Mouse (Mus musculus) heart, postnatal 14 days (tissue): ENCODE measurements at regions not wholly inside any gene's neighbourhood (a gene's known extent, or its start where the extent isn't known, plus 50 kb on each side); places are given as distances from the start of the nearest gene placed in this dataset.
"Not testable (repeated sequence)": the region's sequence is repeated elsewhere in the genome, so short reads cannot be mapped to it uniquely, and the experiment has no call there.

Experiments
- DNase-seq, 2 experiments: peaks; one replicate each; pipeline ENCODE4 v3.0.0; 2021 to 2022
- intact Hi-C: fragments of 180-260 bp; cut with DNase I; formaldehyde crosslinking; loops from one replicate; pipeline ENCODE4 v1.15.1; 2025

GRCm38 (mm10) chr13:98438206-98438605 lies 53.6 kb downstream of the Gm10320 start:
- DNase-seq, result no peak
- intact Hi-C loops, result no loop called here

GRCm38 (mm10) chr13:98436961-98437360 lies 54.8 kb downstream of the Gm10320 start:
- DNase-seq, result no peak
- intact Hi-C loops, result no loop called here

GRCm38 (mm10) chr13:98435245-98435975 lies 56.4 kb downstream of the Gm10320 start:
- no peak for DNase-seq
- intact Hi-C loops, result no loop called here

GRCm38 (mm10) chr13:98429851-98430250 lies 62.0 kb downstream of the Gm10320 start:
- DNase-seq, result no peak
- intact Hi-C loops, result no loop called here

GRCm38 (mm10) chr13:98427660-98428059 lies 64.1 kb downstream of the Gm10320 start:
- intact Hi-C loops, DNase-seq: not testable (repeated sequence)

GRCm38 (mm10) chr13:98425026-98425425 lies 66.8 kb downstream of the Gm10320 start:
- intact Hi-C loops, result no loop called here
- no peak for DNase-seq

GRCm38 (mm10) chr13:98424000-98424399 lies 67.8 kb downstream of the Gm10320 start:
- no peak for DNase-seq
- intact Hi-C loops, result no loop called here

- no peak for DNase-seq
- intact Hi-C loops, result no loop called here
Measured at GRCm38 (mm10) chr13:98420419-98421043, 66.5 kb downstream of the Foxd1 start.

GRCm38 (mm10) chr13:98417736-98418135 lies 63.7 kb downstream of the Foxd1 start:
- intact Hi-C loops, result no loop called here

GRCm38 (mm10) chr13:98416457-98416856 lies 62.4 kb downstream of the Foxd1 start:
- DNase-seq, result no peak
- intact Hi-C loops, result no loop called here

More at GRCm38 (mm10) chr13:98417736-98418135, 63.7 kb downstream of the Foxd1 start:
- DNase-seq, result no peak

- intact Hi-C loops, result no loop called here
- peak; percentile 7 to 38 for DNase-seq
Measured at GRCm38 (mm10) chr13:98414851-98415250, 60.8 kb downstream of the Foxd1 start.

- intact Hi-C loops, result no loop called here
- no peak for DNase-seq
Measured at GRCm38 (mm10) chr13:98413233-98413632, 59.2 kb downstream of the Foxd1 start.
